Mouse (Mus musculus): ENCODE data around the gene C130050O18Rik.

The C130050O18Rik gene

GRCm38 (mm10) chr5:139464874-139465273 lies 59.8 kb downstream of the C130050O18Rik start:
- no peak for DNase-seq
